Comparison of ENCODE assay signal across 23 mouse cellular contexts in genomic region chr3:109600699-109601451, GRCm38 (mm10).
"Had no signal": no experiment of that assay in that cellular context is flagged by ENCODE, and none has a peak within 500 bp of the region (broad histone marks: within the 10 kb centered on the region; RNA-seq: fewer than 3 reads in every experiment).

No protein-coding gene starts in this region.

- H3K9ac ChIP-seq: heart, embryonic 12.5 days; hindbrain, embryonic 12.5 days; hindbrain, embryonic 14.5 days; limb, embryonic 12.5 days; liver, embryonic 13.5 days had no signal

- H3K27me3 ChIP-seq: heart, embryonic 12.5 days; hindbrain, embryonic 12.5 days; limb, embryonic 12.5 days; liver, embryonic 13.5 days had no signal

- ATAC-seq: hindbrain, embryonic 16.5 days; inflammation-experienced regulatory T-cells, adult 6 months had no signal

- H3K27ac ChIP-seq: heart, embryonic 10.5 days; hindbrain, embryonic 10.5 days; hindbrain, embryonic 12.5 days; hindbrain, embryonic 14.5 days; layer of hippocampus, adult 2 months; left cerebral cortex, adult 2 months; limb, embryonic 10.5 days; limb, embryonic 12.5 days; liver, embryonic 13.5 days had no signal

- H3K4me3 ChIP-seq: heart, embryonic 10.5 days; heart, embryonic 12.5 days; hindbrain, embryonic 10.5 days; hindbrain, embryonic 12.5 days; layer of hippocampus, adult 2 months; left cerebral cortex, adult 2 months; limb, embryonic 10.5 days; limb, embryonic 12.5 days; liver, embryonic 13.5 days had no signal

- H3K36me3 ChIP-seq: heart, embryonic 10.5 days; heart, embryonic 12.5 days; hindbrain, embryonic 10.5 days; hindbrain, embryonic 12.5 days; limb, embryonic 10.5 days; limb, embryonic 12.5 days; liver, embryonic 13.5 days had no signal

- H3K9me3 ChIP-seq: heart, embryonic 10.5 days; heart, embryonic 12.5 days; hindbrain, embryonic 10.5 days; hindbrain, embryonic 12.5 days; limb, embryonic 10.5 days; limb, embryonic 12.5 days; liver, embryonic 13.5 days had no signal

- H3K4me2 ChIP-seq: heart, embryonic 12.5 days; hindbrain, embryonic 12.5 days; hindbrain, embryonic 14.5 days; limb, embryonic 12.5 days; liver, embryonic 11.5 days; liver, embryonic 13.5 days had no signal

- H3K4me1 ChIP-seq: heart, embryonic 12.5 days; hindbrain, embryonic 12.5 days; limb, embryonic 10.5 days; limb, embryonic 12.5 days; liver, embryonic 13.5 days had no signal

- DNase-seq: gastrocnemius, postnatal 14 days; heart, adult 18-20 months; heart, postnatal 10 days; heart, postnatal 4 days; kidney, adult 18-20 months; kidney, adult 8-10 months; kidney, postnatal 10 days; kidney, postnatal 25 days; kidney, postnatal 4 days; liver; liver, embryonic 13.5 days had no signal
